Mouse (Mus musculus): ENCODE data around the gene Dnah14. TPM values are rescaled to one million over a fixed set of nuclear protein-coding genes. Genes with fewer than 3 reads are reported as not detected.

Gene Dnah14
- polyA plus RNA-seq, 1 experiment from 2014 or later, result 1.0 TPM

DNA sequence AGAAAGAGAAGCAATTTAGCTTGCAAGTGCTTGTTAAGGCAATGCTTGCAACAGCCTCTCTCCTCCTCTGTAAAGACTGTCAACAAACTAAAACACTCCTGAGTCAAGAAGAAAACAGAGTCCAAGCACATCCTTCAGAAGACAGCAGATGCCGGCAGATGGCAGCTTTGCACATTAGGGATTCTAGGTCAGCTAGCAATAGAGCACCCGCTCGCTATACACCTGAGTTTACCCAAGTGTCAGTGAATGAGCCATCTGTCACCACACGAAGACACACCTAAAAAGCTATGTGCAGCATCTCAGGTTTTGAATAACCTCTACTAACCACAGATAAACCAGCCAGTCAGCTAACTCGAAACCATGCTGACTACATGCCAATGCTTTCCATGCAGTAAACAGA lies 256.4 kb downstream of the Dnah14 start:
- Histone ChIP-seq H3K27ac (no peak overlapping the region), H3K36me3 (peaks cover 98% of the 10 kb centered on the region), H3K4me3 (no peak overlapping the region), H3K4me1 (replicated peaks) (no peaks in the 10 kb centered on the region), H3K27me3 (ENCODE audit: insufficient read depth, poor library complexity, severe bottlenecking) (no peaks in the 10 kb centered on the region), H3K9me3 (no peaks in the 10 kb centered on the region)
- WGBS, result 94% methylated on average over 5 of the region's 5 CpGs
- no peak for DNase-seq (ENCODE audit: low spot score)

DNA sequence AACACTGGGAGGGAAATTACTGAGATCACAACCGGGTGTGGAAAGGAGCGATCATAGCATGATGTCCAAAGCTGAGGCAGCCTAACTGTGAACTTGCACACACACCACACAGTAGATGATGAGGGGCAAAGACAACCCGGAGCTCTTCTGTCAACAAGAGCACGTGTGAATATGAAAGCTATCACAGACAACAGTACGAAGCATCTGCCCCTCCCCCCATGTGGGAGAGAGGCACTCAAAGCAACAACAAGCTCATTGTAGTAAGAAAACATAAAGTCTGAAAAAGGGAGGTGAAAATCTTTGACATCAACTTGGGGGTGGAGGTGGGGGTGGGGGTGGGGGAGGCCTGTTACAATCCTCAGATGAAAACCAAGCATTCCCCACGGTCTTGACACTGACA lies 256.8 kb downstream of the Dnah14 start:
- DNase-seq (ENCODE audit: low spot score), result no peak
- Histone ChIP-seq H3K27ac (no peak overlapping the region), H3K27me3 (ENCODE audit: insufficient read depth, poor library complexity, severe bottlenecking) (no peaks in the 10 kb centered on the region), H3K4me3 (no peak overlapping the region), H3K36me3 (peaks cover 98% of the 10 kb centered on the region), H3K4me1 (replicated peaks) (0 out of 2 replicates have a peak, but pooled peaks cover 3% of the 10 kb centered on the region), H3K9me3 (no peaks in the 10 kb centered on the region)
- WGBS, result 88% methylated on average over 6 of the region's 6 CpGs

- Histone ChIP-seq H3K27ac (no peak overlapping the region), H3K4me3 (no peak overlapping the region), H3K9me3 (no peaks in the 10 kb centered on the region), H3K27me3 (ENCODE audit: insufficient read depth, poor library complexity, severe bottlenecking) (no peaks in the 10 kb centered on the region), H3K4me1 (replicated peaks) (peaks cover 29% of the 10 kb centered on the region), H3K36me3 (peaks cover 54% of the 10 kb centered on the region)
- 92% methylated on average over 5 of the region's 5 CpGs for WGBS
- DNase-seq (ENCODE audit: low spot score), result no peak
Measured at GRCm38 (mm10) chr1:181838111-181838510, 261.8 kb downstream of the Dnah14 start.

DNA sequence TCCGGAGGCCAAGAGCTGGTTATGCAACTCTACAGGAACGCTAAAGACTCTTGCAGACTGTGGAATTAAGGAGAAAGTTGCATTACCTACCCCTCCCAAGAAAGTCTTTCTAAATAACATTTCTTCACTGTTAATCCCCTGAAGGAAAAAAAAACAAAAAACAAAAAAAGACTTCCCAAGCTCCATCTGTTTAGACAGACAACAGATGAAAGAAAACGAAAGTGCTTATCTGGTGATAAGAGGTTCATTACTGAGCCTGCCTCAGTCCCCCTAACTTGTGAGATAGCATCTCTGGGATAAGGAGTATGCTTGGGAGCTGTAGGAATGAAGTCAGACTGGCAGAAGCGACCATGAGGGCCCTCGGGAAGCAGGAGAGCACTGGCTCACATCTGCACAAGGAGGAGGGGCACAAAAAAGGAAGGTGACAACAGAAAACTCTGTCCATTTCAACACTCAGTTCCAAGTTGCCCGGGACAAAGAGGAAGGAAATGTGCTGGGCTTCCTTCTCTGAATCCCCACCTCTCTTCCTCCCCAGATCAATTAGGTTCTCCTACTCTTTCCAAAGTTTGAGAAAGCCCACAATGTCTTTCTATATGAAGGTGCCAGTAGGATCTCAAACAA lies 263.5 kb downstream of the Dnah14 start:
- WGBS, result 15% methylated on average over 6 of the region's 6 CpGs

DNA sequence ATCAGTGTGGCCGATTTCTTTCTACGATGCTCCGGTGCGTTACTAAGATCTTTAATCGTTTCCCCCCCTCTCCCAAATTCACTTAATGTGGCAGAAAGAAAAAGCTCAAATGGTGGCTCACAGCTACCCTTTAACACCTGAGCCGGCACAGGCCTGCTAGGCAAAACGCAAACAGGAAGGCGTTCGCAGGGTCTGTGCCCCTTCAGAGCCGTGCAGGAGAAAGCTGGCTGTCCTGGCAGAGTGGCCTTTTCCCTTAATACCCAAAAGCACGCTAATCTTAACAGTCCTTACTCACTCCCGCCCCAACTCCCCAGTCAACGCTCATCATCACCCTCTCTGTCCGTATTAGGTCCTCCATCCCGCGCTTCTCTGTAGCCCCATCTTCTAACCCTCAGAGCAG lies 265.0 kb downstream of the Dnah14 start:
- no peak for DNase-seq (ENCODE audit: low spot score)
- Histone ChIP-seq H3K4me3 (peak overlapping the region; percentile 87), H3K9me3 (no peaks in the 10 kb centered on the region), H3K36me3 (peaks cover 23% of the 10 kb centered on the region), H3K27me3 (ENCODE audit: insufficient read depth, poor library complexity, severe bottlenecking) (peaks cover 9% of the 10 kb centered on the region), H3K4me1 (replicated peaks) (peaks cover 33% of the 10 kb centered on the region), H3K27ac (peak overlapping the region; percentile 97)
- under 1% methylated on average over 16 of the region's 16 CpGs for WGBS

More for the DNA sequence above, 263.5 kb downstream of the Dnah14 start:
- peak overlapping the region; percentile 87 for H3K4me3 ChIP-seq
- peaks cover 33% of the 10 kb centered on the region for H3K4me1 ChIP-seq (replicated peaks)
- peaks cover 9% of the 10 kb centered on the region for H3K27me3 ChIP-seq (ENCODE audit: insufficient read depth, poor library complexity, severe bottlenecking)
- peaks cover 39% of the 10 kb centered on the region for H3K36me3 ChIP-seq
- no peak for DNase-seq (ENCODE audit: low spot score)
- H3K9me3 ChIP-seq, result no peaks in the 10 kb centered on the region
- peak overlapping the region; percentile 62; the same call in 1 of the 2 replicates for H3K27ac ChIP-seq

DNA sequence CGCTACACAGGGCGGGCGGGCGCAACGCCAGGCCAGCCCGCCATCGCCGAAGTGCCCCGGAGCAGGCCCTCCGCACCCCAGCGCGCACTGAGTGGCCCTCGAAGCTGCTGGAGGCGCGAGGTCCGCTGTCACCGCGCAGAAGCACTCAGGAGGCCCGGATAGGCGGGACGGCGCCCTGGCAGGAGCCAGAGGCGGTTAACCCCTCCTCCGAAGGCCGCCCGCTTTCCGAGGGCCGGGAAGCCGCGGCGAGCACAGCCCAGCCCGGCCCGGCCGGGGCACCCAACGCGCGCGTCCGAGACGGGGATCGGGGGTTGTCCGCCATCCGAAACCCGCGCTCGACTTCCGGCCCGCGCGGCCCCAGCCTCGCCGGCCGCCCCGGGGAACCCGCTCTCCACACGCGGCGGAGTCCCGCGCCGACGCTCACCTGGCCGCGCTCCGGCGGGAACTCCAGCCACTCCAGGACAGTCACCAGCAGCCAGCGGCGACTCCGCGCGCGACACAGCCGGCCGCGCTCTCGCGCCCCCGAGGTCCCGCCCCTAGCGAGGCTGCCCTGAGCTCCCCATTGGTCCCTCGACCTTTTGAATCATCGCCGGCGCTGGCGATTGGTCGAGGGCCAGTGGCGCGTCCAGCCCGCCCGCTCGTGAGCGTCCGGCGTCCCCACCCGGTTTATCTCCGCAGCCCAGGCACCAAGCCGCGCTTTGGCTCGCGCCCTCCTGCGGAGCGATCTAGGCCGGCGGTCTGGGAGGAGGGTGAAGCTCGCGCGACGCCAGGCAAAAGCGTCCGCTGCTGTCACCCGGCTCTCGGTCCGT lies 265.7 kb downstream of the Dnah14 start:
- Histone ChIP-seq H3K4me3 (peak overlapping the region; percentile 87), H3K4me1 (replicated peaks) (peaks cover 33% of the 10 kb centered on the region)
- under 1% methylated on average over 113 of the region's 113 CpGs for WGBS

GRCm38 (mm10) chr1:181842781-181843180 lies 266.4 kb downstream of the Dnah14 start, which contains the start of gene Lbr:
Gene Lbr, minus strand, starts transcription at chr1:181843046.
- Histone ChIP-seq H3K4me1 (replicated peaks) (peaks cover 33% of the 10 kb centered on the region), H3K36me3 (peaks cover 9% of the 10 kb centered on the region), H3K27ac (peak within 1 kb of the TSS; percentile 97), H3K27me3 (ENCODE audit: insufficient read depth, poor library complexity, severe bottlenecking) (peaks cover 9% of the 10 kb centered on the region), H3K9me3 (no peaks in the 10 kb centered on the region), H3K4me3 (peak within 1 kb of the TSS; percentile 87)
- WGBS, result under 1% methylated on average over 14 of the region's 14 CpGs
- DNase-seq (ENCODE audit: low spot score), result no peak

More for the DNA sequence above, 265.7 kb downstream of the Dnah14 start:
- Histone ChIP-seq H3K36me3 (peaks cover 17% of the 10 kb centered on the region), H3K9me3 (no peaks in the 10 kb centered on the region), H3K27ac (peak overlapping the region; percentile 97), H3K27me3 (ENCODE audit: insufficient read depth, poor library complexity, severe bottlenecking) (peaks cover 9% of the 10 kb centered on the region)
- DNase-seq (ENCODE audit: low spot score), result peak; percentile 96

GRCm38 (mm10) chr1:181844874-181845547 lies 268.7 kb downstream of the Dnah14 start:
- no peak for DNase-seq (ENCODE audit: low spot score)
- H3K27me3 ChIP-seq (ENCODE audit: insufficient read depth, poor library complexity, severe bottlenecking), result peaks cover 9% of the 10 kb centered on the region
- no peaks in the 10 kb centered on the region for H3K36me3 ChIP-seq
- no peak overlapping the region for H3K4me3 ChIP-seq
- no peak overlapping the region for H3K27ac ChIP-seq
- peaks cover 18% of the 10 kb centered on the region for H3K4me1 ChIP-seq (replicated peaks)
- 69% methylated on average over 15 of the region's 15 CpGs for WGBS
- no peaks in the 10 kb centered on the region for H3K9me3 ChIP-seq

DNA sequence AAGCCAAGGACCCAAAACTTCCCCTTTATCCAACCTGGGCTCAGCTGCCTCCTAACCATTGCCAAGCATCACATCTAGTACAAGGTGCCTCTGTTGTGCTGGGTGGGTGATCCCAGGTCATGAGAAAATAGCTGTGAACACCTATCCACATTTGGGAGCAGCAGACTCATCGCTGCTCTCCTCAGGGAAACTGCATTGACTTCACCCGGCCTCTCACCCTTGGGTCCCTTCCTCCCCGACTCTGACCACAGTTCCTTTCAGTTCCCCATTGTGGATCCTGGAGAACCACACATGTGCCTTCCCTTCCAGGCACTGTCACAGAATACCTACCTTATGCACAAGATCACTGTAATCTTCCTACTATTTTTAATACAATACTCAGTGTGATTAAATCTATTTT lies 269.4 kb downstream of the Dnah14 start:
- WGBS, result 93% methylated on average over 3 of the region's 3 CpGs
- DNase-seq (ENCODE audit: low spot score), result no peak
- H3K27me3 ChIP-seq (ENCODE audit: insufficient read depth, poor library complexity, severe bottlenecking), result peaks cover 9% of the 10 kb centered on the region

DNA sequence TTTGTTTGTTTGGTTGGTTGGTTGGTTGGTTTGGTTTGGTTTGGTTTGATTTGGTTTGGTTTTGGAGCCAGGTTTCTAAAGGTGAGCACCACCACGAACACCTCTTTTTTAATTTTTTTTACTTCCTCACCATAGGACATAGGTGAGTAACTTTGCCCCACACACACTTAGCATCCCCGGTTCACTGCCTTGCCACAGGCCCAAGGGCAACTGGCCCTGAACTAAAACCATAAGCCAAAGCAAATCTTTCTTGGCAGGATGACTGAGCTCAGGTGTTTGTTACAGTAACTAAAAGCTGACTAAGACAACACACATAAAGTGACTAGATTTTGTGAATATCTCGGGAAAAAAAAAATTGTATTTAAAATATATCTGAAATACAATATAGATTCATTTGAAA lies 271.0 kb downstream of the Dnah14 start:
- no peaks in the 10 kb centered on the region for H3K9me3 ChIP-seq
- peaks cover 7% of the 10 kb centered on the region for H3K4me1 ChIP-seq (replicated peaks)
- no peak overlapping the region for H3K4me3 ChIP-seq
- no peak overlapping the region for H3K27ac ChIP-seq
- DNase-seq (ENCODE audit: low spot score), result no peak
- WGBS, result 93% methylated on average over 3 of the region's 3 CpGs
- peaks cover 9% of the 10 kb centered on the region for H3K27me3 ChIP-seq (ENCODE audit: insufficient read depth, poor library complexity, severe bottlenecking)
- H3K36me3 ChIP-seq, result no peaks in the 10 kb centered on the region

More for the DNA sequence above, 269.4 kb downstream of the Dnah14 start:
- peaks cover 11% of the 10 kb centered on the region for H3K4me1 ChIP-seq (replicated peaks)
- H3K9me3 ChIP-seq, result no peaks in the 10 kb centered on the region
- no peaks in the 10 kb centered on the region for H3K36me3 ChIP-seq
- no peak overlapping the region for H3K4me3 ChIP-seq
- no peak overlapping the region for H3K27ac ChIP-seq

DNA sequence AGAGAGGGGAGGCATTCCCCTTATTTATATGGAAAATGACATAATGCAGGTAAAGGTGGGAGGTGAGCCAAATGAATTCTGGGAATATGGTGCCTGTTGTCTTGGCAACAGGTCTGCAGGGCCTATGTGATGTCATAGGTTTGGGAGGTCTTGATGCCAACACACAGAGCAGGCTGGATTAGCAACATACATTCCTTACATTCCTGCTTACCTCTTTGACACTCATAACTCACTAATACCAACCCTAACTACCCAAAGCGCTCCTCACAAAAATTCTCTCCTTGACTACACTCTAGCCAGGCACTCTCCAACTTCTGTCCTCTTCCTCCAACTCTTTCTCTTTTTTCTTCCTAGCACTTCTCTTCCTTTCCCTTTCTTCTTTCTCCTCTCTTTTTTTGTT lies 271.9 kb downstream of the Dnah14 start:
- WGBS, result 85% methylated on average over 1 of the region's 1 CpGs

GRCm38 (mm10) chr1:181850441-181850840 lies 274.1 kb downstream of the Dnah14 start:
- no peak overlapping the region for H3K4me3 ChIP-seq
- no peak overlapping the region for H3K27ac ChIP-seq
- H3K9me3 ChIP-seq, result no peaks in the 10 kb centered on the region
- no peaks in the 10 kb centered on the region for H3K36me3 ChIP-seq
- H3K4me1 ChIP-seq (replicated peaks), result peaks cover 13% of the 10 kb centered on the region
- H3K27me3 ChIP-seq (ENCODE audit: insufficient read depth, poor library complexity, severe bottlenecking), result peaks cover 5% of the 10 kb centered on the region; the same call in 1 of the 2 replicates
- WGBS, result 78% methylated on average over 4 of the region's 4 CpGs
- DNase-seq (ENCODE audit: low spot score), result no peak

More for the DNA sequence above, 271.9 kb downstream of the Dnah14 start:
- Histone ChIP-seq H3K9me3 (no peaks in the 10 kb centered on the region), H3K27me3 (ENCODE audit: insufficient read depth, poor library complexity, severe bottlenecking) (peaks cover 13% of the 10 kb centered on the region), H3K4me3 (no peak overlapping the region), H3K27ac (no peak overlapping the region), H3K36me3 (no peaks in the 10 kb centered on the region), H3K4me1 (replicated peaks) (peaks cover 11% of the 10 kb centered on the region)
- no peak for DNase-seq (ENCODE audit: low spot score)
